Mouse (Mus musculus) heart, postnatal 36 days (tissue): ENCODE data around the gene Aldoart1. TPM values are rescaled to one million over a fixed set of nuclear protein-coding genes. Genes with fewer than 3 reads are reported as not detected.

Source experiments
- DNase-seq, 2 experiments: peaks; one replicate each; pipeline ENCODE4 v3.0.0; 2021 to 2022
- intact Hi-C: fragments of 180-260 bp; cut with DNase I; formaldehyde crosslinking; loops from one replicate; pipeline ENCODE4 v1.15.1; 2025
- total RNA-seq, 2 experiments: library from RNA; stranded (reverse); gene quantifications; 2 replicates each; pipeline ENCODE4 v1.2.3; 2021

Gene Aldoart1
- total RNA-seq, result under 1 TPM in 1 of 2 experiments, not detected in 1; 0.19 TPM

GRCm38 (mm10) chr4:72852534-72852933 is at the start of gene Aldoart1:
TSS of gene Aldoart1 (minus strand) at chr4:72852634.
- DNase-seq, result no peak
- intact Hi-C loops, result no loop called here

- DNase-seq, result no peak
- intact Hi-C loops, result no loop called here
These were observed 49.1 kb upstream of the Aldoart1 start for GRCm38 (mm10) chr4:72901566-72901965.

- DNase-seq, result no peak
These were observed 13.1 kb upstream of the Aldoart1 start for GRCm38 (mm10) chr4:72865371-72866075.

GRCm38 (mm10) chr4:72844276-72844675 is 8.2 kb downstream of the Aldoart1 start:
- intact Hi-C loops, result no loop called here
- no peak for DNase-seq

More at GRCm38 (mm10) chr4:72865371-72866075, 13.1 kb upstream of the Aldoart1 start:
- intact Hi-C loops, result no loop called here

GRCm38 (mm10) chr4:72843025-72843424 is 9.4 kb downstream of the Aldoart1 start:
- intact Hi-C loops, result no loop called here
- no peak for DNase-seq

GRCm38 (mm10) chr4:72836430-72836829 is 16.0 kb downstream of the Aldoart1 start:
- no peak for DNase-seq
- intact Hi-C loops, result no loop called here

- no peak for DNase-seq
- intact Hi-C loops, result no loop called here
These were observed 17.0 kb downstream of the Aldoart1 start for GRCm38 (mm10) chr4:72835400-72835799.

- no peak for DNase-seq
- intact Hi-C loops, result no loop called here
These were observed 51.6 kb downstream of the Aldoart1 start for GRCm38 (mm10) chr4:72800816-72801215.
